9 mouse cellular contexts compared by ENCODE assay signal in the genomic region with DNA sequence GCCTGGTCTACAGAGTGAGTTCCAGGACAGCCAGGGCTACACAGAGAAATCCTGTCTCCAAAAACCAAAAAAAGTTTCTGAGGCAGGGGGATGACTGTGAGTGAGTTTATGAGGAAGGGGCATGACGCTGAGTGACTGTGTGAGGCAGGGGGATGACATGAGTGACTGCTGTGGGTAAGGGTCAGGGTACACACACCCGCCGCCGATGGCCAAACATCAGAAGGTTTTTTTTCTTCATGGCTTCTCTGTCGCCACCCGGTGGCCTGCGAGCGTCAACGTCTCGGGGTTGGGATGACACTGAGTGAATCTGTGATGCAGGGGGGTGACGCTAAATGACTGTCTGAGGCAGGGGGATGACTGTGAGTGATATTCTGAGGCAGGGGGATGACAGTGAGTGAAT. TPM values are rescaled to one million over a fixed set of nuclear protein-coding genes. Genes with fewer than 3 reads are reported as not detected.
DNase-seq lines count a peak whose midpoint lies in the region; ATAC-seq and TF ChIP-seq lines count a peak whose summit lies in the region.
"Not testable (repeated sequence)": the region's sequence is repeated elsewhere in the genome, so short reads cannot be mapped to it uniquely, and the experiment has no call there.
"Had no signal": no experiment of that assay in that cellular context is flagged by ENCODE, and none has a peak within 500 bp of the region (broad histone marks: within the 10 kb centered on the region; RNA-seq: fewer than 3 reads in every experiment).

No protein-coding gene starts in this region.

- peak overlapping the region; percentile 74 for H3K4me3 ChIP-seq in heart, embryonic 10.5 days
- peak overlapping the region; percentile 57 for H3K4me3 ChIP-seq in limb, embryonic 15.5 days
- peak overlapping the region; percentile 71 for H3K4me3 ChIP-seq in midbrain, embryonic 15.5 days
- peak overlapping the region; percentile 32; the same call in 1 of the 2 replicates for H3K4me3 ChIP-seq in spleen, adult 2 months (ENCODE audit: extremely low read depth, insufficient read depth, insufficient read length)

- peaks cover 28% of the 10 kb centered on the region; the same call in 1 of the 2 replicates for H3K4me1 ChIP-seq in heart, embryonic 10.5 days
- peaks cover 26% of the 10 kb centered on the region for H3K4me1 ChIP-seq in limb, embryonic 15.5 days
- H3K4me1 ChIP-seq in midbrain, embryonic 15.5 days, result peaks cover 16% of the 10 kb centered on the region; the same call in 1 of the 2 replicates
- peaks cover 18% of the 10 kb centered on the region; the same call in 1 of the 2 replicates for H3K4me1 ChIP-seq in spleen, adult 2 months (ENCODE audit: control insufficient read depth, insufficient read depth, insufficient read length)

- peak; percentile 70 for ATAC-seq in erythroblast, adult 5-6 weeks (replicated peaks; ENCODE audit: low FRiP score, poor library complexity, severe bottlenecking)
- ATAC-seq in limb, embryonic 15.5 days (ENCODE audit: insufficient number of reproducible peaks, low FRiP score, low TSS enrichment, low read depth), result 0 out of 2 replicates have a peak, but pooled peaks have one; percentile 27
- ATAC-seq in midbrain, embryonic 15.5 days (replicated peaks), result peak; percentile 56

- DNase-seq in 416B (ENCODE audit: low read depth), result peak; percentile 85
- DNase-seq in brain, embryonic 14.5 days (ENCODE audit: low read depth), result peak; percentile 88
- DNase-seq in heart, embryonic 10.5 days (ENCODE audit: low spot score), result peak; percentile 92
- DNase-seq in kidney, adult 9 months, result peak; percentile 68
- peak in 1 of 2 experiments; percentile 82 for DNase-seq in spleen, adult 2 months (ENCODE audit: low read depth in 1 of 2, low spot score in 2 of 2)

- peak overlapping the region; percentile 93; the same call in 1 of the 2 replicates for H3K27ac ChIP-seq in heart, embryonic 10.5 days
- not testable (repeated sequence) for H3K27ac ChIP-seq in limb, embryonic 15.5 days
- peak overlapping the region; percentile 98 for H3K27ac ChIP-seq in midbrain, embryonic 15.5 days
- peak overlapping the region; percentile 97 for H3K27ac ChIP-seq in spleen, adult 2 months (ENCODE audit: insufficient read depth, low read length)

- not testable (repeated sequence) for H3K36me3 ChIP-seq in heart, embryonic 10.5 days; limb, embryonic 15.5 days; midbrain, embryonic 15.5 days (replicated peaks); spleen, adult 2 months (ENCODE audit: control insufficient read depth, insufficient read depth, low read length)

- WGBS in heart, embryonic 10.5 days, result under 1% methylated on average over 11 of the region's 11 CpGs
- under 1% methylated on average over 11 of the region's 11 CpGs for WGBS in limb, embryonic 15.5 days
- WGBS in midbrain, embryonic 15.5 days, result 0% methylated on average over 11 of the region's 11 CpGs
- 0% methylated on average over 11 of the region's 11 CpGs for WGBS in spleen, adult 2 months

- not testable (repeated sequence) for H3K9ac ChIP-seq in limb, embryonic 15.5 days
- H3K9ac ChIP-seq in midbrain, embryonic 15.5 days, result peak overlapping the region; percentile 85; the same call in 1 of the 2 replicates

- not testable (repeated sequence) for H3K27me3 ChIP-seq in heart, embryonic 10.5 days (ENCODE audit: insufficient read depth, poor library complexity, severe bottlenecking); midbrain, embryonic 15.5 days (replicated peaks); spleen, adult 2 months (ENCODE audit: control insufficient read depth, insufficient read depth, low read length)
- H3K27me3 ChIP-seq in limb, embryonic 15.5 days, result peaks cover 16% of the 10 kb centered on the region

- not testable (repeated sequence) for TF ChIP-seq POLR2A in brain, embryonic 14.5 days (IDR thresholded peaks at IDR 0.05; ENCODE audit: borderline replicate concordance, extremely low read depth, insufficient read depth, insufficient read length, poor library complexity, severe bottlenecking); spleen, adult 2 months (IDR thresholded peaks at IDR 0.05; ENCODE audit: low read depth, low read length)

- TF ChIP-seq CTCF in brain, embryonic 14.5 days (IDR thresholded peaks at IDR 0.05; ENCODE audit: borderline replicate concordance, extremely low read depth, insufficient read depth, insufficient read length), result peak; percentile 70
- TF ChIP-seq CTCF in spleen, adult 2 months (IDR thresholded peaks at IDR 0.05; ENCODE audit: extremely low read depth, insufficient read depth, insufficient read length, insufficient replicate concordance), result peak; percentile 65

- not testable (repeated sequence) for H3K9me3 ChIP-seq in heart, embryonic 10.5 days; limb, embryonic 15.5 days; midbrain, embryonic 15.5 days

- peak overlapping the region; percentile 85 for H3K4me2 ChIP-seq in limb, embryonic 15.5 days
- peak overlapping the region; percentile 85 for H3K4me2 ChIP-seq in midbrain, embryonic 15.5 days

RNA-seq across cellular contexts. Expression of a gene that starts 44.5 kb away (rescaled TPM):
- polyA plus RNA-seq in brain, embryonic 14.5 days (2012; rRNA removed), result 0.77 and 1.0 TPM in 2 replicates
- total RNA-seq in erythroblast, adult 5-6 weeks (2015; ENCODE audit: low replicate concordance), result 12.3 and 17.3 TPM in 2 replicates
- 12.1 and 14.9 TPM in 2 replicates for total RNA-seq in erythroblast, adult 5-6 weeks (2017; ENCODE audit: low replicate concordance)
- polyA plus RNA-seq in heart, embryonic 10.5 days (2016; fragmentation: Nextera tagmentation; extraction: Ambion mirVana), result 0.07 and 0.35 TPM in 2 replicates
- 4.2 and 5.8 TPM in 2 replicates for polyA plus RNA-seq in limb, embryonic 15.5 days (2015; fragmentation: Nextera tagmentation; extraction: Ambion mirVana)
- 0.84 and 1.0 TPM in 2 replicates for polyA plus RNA-seq in midbrain, embryonic 15.5 days (2015; fragmentation: Nextera tagmentation; extraction: Ambion mirVana)
- polyA plus RNA-seq in spleen, adult 2 months (2012; rRNA removed), result 4.2 and 4.4 TPM in 2 replicates
- total RNA-seq: ES-E14 had no signal

RNA-seq across cellular contexts. Expression of a gene that starts 54.2 kb away (rescaled TPM):
- polyA plus RNA-seq in brain, embryonic 14.5 days (2012; rRNA removed), result 0.09 TPM in 1 of 2 replicates, not detected in the other
- not detected in 2 replicates for total RNA-seq in erythroblast, adult 5-6 weeks (2015; ENCODE audit: low replicate concordance)
- total RNA-seq in erythroblast, adult 5-6 weeks (2017; ENCODE audit: low replicate concordance), result 1.4 and 1.6 TPM in 2 replicates
- 0.12 TPM in 1 of 2 replicates, not detected in the other for polyA plus RNA-seq in heart, embryonic 10.5 days (2016; fragmentation: Nextera tagmentation; extraction: Ambion mirVana)
- not detected in 2 replicates for polyA plus RNA-seq in limb, embryonic 15.5 days (2015; fragmentation: Nextera tagmentation; extraction: Ambion mirVana)
- not detected in 2 replicates for polyA plus RNA-seq in midbrain, embryonic 15.5 days (2015; fragmentation: Nextera tagmentation; extraction: Ambion mirVana)
- 0.41 and 0.53 TPM in 2 replicates for polyA plus RNA-seq in spleen, adult 2 months (2012; rRNA removed)
- total RNA-seq: ES-E14 had no signal
